Mouse (Mus musculus) large intestine, adult 2 months (tissue): ENCODE results near the gene Spon2. TPM values are rescaled to one million over a fixed set of nuclear protein-coding genes. Genes with fewer than 3 reads are reported as not detected.
A peak's percentile ranks its signal among the peaks of the same experiment; 100 is the strongest.

Source experiments
- DNase-seq: peaks from one replicate; pipeline ENCODE4 v3.0.0-alpha.2; 2012; ENCODE audit warnings: low read depth, low spot score
- WGBS: fragments of 180-500 bp; shearing (Covaris S2); methylation state at CpG from one replicate; pipeline ENCODE4 v1.1.7; 2018; 5-methylcytosine and 5-hydroxymethylcytosine counted together
- polyA plus RNA-seq: library from polyadenylated mRNA; depleted of rRNA; stranded (reverse); fragments of >200 nt; gene quantifications from 2 replicates; pipeline ENCODE4 v1.2.3, GENCODE M21; 2012

The Spon2 gene
- polyA plus RNA-seq, 1 experiment, result 53.9 TPM

DNA sequence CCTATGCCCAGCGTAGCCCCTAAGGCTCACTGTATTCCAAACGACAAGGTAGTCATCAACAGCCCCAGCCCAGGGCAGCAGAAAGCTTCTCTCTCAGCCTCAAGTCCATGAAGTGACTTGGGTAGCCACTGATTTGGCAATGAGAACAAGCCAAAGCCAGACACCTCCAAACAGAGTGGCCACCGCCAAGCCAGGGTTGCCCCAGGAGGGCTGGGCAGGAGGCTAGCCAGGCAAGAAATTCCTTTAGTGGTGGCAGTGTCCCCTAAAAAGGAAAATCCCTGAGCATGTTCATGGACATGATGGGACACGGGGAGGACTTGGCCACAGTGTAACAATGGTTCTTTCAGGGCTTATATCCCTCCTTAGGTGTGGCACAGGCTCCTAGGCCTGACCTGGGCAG is 1.6 kb upstream of the Spon2 start:
- no peak for DNase-seq
- 93% methylated on average over 4 of the region's 4 CpGs for WGBS

DNA sequence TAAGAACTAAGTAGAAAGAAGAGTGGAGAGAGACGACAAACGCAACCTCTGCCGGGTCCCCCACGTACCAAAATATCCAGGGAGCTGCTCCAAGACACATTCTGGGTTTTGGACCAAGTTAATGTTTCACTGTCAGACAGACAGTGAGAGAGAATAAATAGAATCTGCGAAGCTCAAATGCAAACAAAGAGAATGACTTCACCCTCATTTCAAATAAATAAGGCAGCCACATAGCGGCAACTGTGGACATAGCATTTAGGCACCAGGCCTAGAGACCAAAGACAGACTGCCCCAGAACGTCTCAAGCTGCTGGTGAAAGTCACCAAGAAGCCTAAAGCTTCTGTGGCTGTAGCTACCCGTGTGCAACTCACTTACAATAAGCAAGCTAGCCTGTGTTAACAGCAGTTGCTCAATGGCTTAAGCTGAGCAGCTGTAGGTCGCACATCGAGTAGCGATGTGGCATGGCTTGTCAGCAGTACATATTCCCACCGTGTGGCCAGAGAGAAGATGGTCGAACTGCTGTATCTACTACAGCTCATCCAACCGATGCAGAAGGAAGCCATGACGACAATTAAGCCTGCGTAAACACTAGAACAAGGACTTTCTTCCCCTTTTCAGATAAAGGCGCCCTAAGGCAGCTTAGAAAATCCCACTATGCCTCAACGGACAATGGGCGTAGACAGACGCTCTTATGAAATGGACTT is 643 bp upstream of the Spon2 start:
- 40% methylated on average over 20 of the region's 20 CpGs for WGBS
- no peak for DNase-seq

GRCm38 (mm10) chr5:33217663-33218062 is 592 bp downstream of the Spon2 start:
- WGBS, result 39% methylated on average over 3 of the region's 3 CpGs
- DNase-seq, result no peak

DNA sequence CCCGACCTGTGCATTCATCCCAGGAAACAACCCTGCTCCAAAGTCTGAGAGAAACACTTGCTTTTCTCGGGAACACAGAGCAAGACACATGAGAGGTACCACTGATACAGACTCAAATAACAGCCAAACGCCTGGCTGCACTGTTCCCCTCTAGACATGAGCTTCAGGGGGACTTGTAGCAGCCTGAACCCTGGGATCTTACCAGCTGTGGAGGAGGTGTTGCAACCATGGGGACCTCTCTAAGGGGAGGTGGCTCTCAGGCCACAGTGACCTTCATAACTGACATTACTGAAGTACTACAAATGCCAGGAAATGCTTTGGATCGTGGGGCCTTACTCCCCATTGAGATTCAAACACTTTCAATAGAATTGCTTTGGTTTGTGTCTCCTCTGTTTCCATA is 3.5 kb downstream of the Spon2 start:
- WGBS, result 70% methylated on average over 4 of the region's 4 CpGs
- no peak for DNase-seq

DNA sequence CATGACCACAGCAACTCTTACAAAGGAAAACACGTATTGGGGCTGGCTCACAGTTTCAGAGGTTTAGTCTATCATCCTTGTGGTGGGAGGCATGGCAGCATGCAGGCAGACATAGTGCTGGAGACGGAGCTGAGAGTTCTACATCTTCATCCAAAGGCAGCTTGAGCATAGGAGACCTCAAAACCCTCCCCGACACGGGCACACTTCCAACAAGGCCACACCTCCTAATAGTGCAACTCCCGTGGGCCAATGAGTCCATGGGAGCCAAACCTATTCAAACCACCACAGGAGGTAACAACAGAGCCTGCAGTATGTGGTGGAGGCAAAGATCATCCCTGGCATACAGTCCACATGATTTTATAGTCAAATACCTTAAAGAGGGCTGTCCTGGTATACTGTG is 7.0 kb downstream of the Spon2 start:
- 63% methylated on average over 5 of the region's 5 CpGs for WGBS

DNA sequence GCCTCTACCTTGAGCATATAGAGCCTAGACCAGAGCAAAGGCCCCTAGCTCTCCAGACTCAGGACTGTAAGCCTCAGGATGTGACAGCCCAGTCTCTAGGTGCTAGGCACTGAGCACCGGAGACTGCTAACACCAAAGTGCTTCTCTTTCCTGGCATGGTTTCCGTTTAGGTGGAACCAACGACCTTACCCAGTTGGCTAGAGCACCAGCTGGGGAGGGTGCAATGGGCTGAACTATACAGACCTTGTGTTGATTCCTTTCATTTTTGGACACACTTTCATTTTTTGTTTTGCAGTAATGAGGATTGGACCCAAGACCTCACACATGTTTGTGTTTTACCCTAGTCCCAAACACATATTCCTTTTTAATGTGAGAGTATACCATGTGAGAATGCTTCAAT is 7.7 kb downstream of the Spon2 start:
- WGBS, result 75% methylated on average over 3 of the region's 3 CpGs

More for the DNA sequence above, 7.0 kb downstream of the Spon2 start:
- no peak for DNase-seq

GRCm38 (mm10) chr5:33208533-33209245 is 9.6 kb downstream of the Spon2 start:
- 63% methylated on average over 14 of the region's 14 CpGs for WGBS
- DNase-seq, result no peak

More for the DNA sequence above, 7.7 kb downstream of the Spon2 start:
- no peak for DNase-seq

GRCm38 (mm10) chr5:33207136-33207535 is 11.1 kb downstream of the Spon2 start:
- no peak for DNase-seq
- 42% methylated on average over 9 of the region's 9 CpGs for WGBS

DNA sequence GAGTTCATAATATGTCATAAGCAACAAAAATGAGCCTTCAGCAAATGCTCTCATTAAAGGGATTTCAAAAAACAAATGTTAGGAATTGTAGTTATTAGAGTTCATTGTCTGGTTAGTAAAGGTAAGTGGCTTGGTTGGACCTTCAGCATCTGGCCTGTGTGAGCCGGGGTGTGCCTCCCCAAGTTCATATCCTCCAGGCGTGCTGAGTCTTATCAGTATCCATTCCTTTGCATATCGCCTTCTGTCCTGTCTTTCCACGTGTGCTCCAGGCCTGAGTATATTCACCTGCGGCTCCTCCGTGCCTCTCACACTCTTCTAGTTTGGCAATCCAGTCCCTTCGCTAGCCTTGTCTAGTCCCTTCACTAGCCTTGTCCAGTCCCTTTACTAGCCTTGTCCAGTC is 11.9 kb downstream of the Spon2 start:
- 87% methylated on average over 7 of the region's 7 CpGs for WGBS
- no peak for DNase-seq

GRCm38 (mm10) chr5:33204284-33204683 is 14.0 kb downstream of the Spon2 start:
- DNase-seq, result no peak
- WGBS, result 63% methylated on average over 7 of the region's 7 CpGs

DNA sequence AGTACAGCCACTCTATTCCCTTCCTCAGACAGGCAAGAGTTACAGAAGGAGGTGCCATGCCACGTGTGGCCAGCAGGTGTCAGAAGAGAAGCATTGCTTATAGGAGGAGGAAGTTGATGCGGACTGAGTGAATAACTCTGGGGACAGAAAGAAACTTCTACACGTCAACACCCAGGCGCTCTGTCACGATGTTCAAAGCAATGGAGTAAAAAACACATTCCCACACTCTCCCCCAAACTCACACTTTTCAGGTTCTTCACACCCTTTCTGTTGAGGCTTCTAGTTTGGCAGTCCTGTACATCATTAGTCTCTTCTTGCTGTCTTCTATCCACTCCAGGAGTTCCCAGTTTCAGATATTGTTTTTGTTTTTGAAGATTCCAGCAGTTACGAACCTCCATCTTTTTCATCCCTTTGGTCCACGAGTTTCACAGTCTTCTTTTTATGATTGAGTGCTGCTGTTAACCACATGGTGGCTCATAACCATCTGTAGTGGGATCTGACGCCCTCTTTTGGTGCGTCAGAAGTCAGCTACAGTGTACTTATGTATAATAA is 14.5 kb downstream of the Spon2 start:
- DNase-seq, result peak; percentile 40
- WGBS, result 5% methylated on average over 9 of the region's 9 CpGs

DNA sequence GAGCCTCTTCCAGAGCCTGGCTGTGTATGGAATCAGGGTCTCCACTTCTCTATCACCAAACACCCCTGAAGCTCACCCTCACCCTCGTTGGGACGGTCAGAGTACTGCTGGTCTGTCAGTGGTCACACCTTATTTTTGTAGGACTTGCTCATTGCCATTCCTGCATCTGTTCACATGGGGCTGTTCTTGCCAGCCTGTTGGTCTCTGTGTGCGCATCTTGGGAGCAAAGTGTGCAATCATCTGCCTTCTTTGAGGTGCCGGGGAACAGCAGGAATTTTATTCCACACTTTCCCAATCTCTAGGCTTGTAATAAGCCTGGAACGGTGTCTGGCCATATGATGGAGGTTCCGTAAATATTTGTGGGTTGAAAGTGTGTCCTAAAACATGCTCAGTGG is 15.1 kb downstream of the Spon2 start:
- WGBS, result 69% methylated on average over 6 of the region's 6 CpGs
- DNase-seq, result no peak

DNA sequence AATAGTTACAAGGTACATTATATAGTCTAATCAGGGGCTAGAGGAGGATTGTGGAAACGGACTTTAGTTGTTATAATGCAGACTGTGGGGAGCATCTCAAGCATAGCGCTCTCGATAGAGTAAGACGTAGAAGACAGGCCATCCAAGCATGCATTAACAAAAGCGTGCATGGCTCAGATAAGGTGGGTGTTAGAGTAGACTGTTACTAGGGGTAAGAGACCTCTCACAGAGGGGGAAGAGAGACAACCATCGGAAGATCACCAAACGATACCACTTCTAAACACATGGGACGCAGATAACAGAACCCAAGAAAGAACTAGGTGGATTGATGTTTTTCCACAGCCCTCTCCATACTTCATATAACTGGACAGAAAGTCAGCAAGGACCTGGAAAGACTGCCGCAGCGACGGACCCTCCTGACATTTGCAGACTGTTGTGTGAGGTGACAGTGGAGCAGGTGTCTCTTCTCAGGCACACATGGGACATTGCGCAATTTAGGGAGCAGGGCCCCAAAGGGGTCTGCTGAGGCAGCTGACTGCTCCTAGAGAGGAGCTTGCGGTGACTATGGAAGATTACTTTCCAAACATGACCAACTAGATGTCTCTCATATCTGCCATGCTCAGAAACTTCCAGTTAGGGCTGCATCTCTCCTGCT is 15.6 kb downstream of the Spon2 start:
- DNase-seq, result no peak
- WGBS, result 75% methylated on average over 13 of the region's 13 CpGs

- 39% methylated on average over 13 of the region's 13 CpGs for WGBS
- DNase-seq, result no peak
Measured at GRCm38 (mm10) chr5:33201697-33202096, 16.6 kb downstream of the Spon2 start.

- DNase-seq, result no peak
- WGBS, result 51% methylated on average over 1 of the region's 1 CpGs
Measured at GRCm38 (mm10) chr5:33200071-33200470, 18.2 kb downstream of the Spon2 start.

DNA sequence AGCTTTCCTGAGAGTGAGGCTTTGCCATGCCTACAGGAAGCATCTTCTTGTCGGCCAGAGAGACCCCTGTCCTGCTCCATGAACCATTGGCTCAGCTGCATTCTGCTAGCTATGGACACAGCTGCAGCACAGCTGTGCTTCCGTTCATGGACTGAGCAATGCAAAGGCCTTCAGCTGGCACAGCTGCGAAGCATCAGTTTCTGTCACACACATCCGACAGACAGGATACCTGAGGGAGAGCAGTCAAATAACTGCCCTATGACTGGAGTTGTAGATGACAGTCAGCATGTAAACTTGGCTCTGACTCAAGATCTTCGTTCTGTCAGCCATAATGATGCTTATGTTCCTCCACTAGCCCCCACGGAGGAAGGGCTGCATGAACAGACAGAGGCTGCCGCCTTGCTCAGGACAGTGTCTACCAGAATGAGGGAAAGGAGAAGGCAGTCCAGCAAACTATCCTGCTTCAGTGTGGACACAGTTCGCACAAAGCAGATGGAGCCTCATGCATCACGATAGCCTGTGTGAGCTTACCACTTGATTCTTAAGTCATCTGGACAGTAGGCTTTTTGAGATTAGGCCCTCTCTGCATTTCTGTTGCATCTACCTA is 22.9 kb downstream of the Spon2 start:
- DNase-seq, result no peak
- WGBS, result 68% methylated on average over 9 of the region's 9 CpGs

- no peak for DNase-seq
- 20% methylated on average over 7 of the region's 7 CpGs for WGBS
Measured at GRCm38 (mm10) chr5:33193567-33193966, 24.7 kb downstream of the Spon2 start.
